Mouse (Mus musculus): ENCODE results near the gene Aunip. TPM values are rescaled to one million over a fixed set of nuclear protein-coding genes. Genes with fewer than 3 reads are reported as not detected.

Aunip gene
- polyA plus RNA-seq, 1 experiment from 2014 or later: 14.1 TPM

DNA sequence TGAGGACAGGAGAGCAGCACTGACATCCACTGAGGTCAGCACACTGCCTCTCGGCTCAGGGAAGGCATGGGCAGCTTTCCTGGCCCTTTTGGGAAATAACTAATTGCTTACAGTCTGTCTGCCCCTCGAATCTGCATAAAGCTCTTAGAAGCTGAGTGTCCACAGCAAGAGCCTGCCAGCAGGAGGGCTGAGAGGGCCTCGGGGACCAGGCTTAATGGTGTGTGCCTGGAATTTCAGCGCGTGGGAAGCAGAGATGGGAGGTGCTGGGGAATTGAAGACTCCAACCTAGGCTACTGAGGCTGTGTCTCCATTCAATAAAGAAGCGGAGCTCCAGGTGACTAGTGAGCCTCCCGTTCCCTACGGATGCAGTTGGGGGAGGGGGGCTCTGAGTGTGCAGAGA lies 36.6 kb upstream of the Aunip start:
- no peak overlapping the region for H3K4me2 ChIP-seq
- no peaks in the 10 kb centered on the region for H3K9me3 ChIP-seq
- no peak overlapping the region; the same call in 1 of the 2 replicates for H3K4me3 ChIP-seq (replicated peaks)
- no peak for ATAC-seq (ENCODE audit: low FRiP score)
- peak overlapping the region; percentile 65 for H3K27ac ChIP-seq
- H3K27me3 ChIP-seq: no peaks in the 10 kb centered on the region
- no peak overlapping the region for H3K9ac ChIP-seq
- peaks cover 68% of the 10 kb centered on the region for H3K36me3 ChIP-seq (replicated peaks)
- peaks cover 40% of the 10 kb centered on the region for H3K4me1 ChIP-seq
- WGBS: 53% methylated on average over 8 of the region's 8 CpGs

DNA sequence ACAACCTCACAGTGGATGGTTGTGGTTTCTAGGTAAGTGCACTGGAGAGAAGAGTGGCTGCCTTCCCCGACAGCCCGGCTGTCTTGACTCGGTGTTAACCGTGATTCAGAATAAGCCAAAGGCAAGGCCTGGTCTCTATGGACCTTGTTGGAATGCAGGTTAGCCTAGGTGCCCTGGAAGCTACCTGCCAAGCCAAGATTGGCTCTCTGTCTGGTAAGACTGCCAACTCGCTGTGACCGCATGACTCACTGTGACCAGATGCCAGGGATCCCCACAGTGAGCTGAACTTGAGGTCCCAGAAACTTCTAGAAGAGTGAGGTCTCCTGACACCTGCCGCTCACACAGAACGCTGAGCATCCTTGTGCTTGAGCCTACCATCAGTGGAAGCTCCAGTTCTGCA lies 33.9 kb upstream of the Aunip start:
- WGBS: 96% methylated on average over 8 of the region's 8 CpGs
- H3K27ac ChIP-seq: peak overlapping the region; percentile 51
- H3K27me3 ChIP-seq: no peaks in the 10 kb centered on the region
- peaks cover 31% of the 10 kb centered on the region for H3K4me1 ChIP-seq
- H3K9me3 ChIP-seq: no peaks in the 10 kb centered on the region
- H3K4me2 ChIP-seq: no peak overlapping the region
- no peak overlapping the region for H3K4me3 ChIP-seq (replicated peaks)
- no peak for ATAC-seq (ENCODE audit: low FRiP score)
- H3K36me3 ChIP-seq (replicated peaks): peaks cover 55% of the 10 kb centered on the region
- no peak overlapping the region for H3K9ac ChIP-seq

DNA sequence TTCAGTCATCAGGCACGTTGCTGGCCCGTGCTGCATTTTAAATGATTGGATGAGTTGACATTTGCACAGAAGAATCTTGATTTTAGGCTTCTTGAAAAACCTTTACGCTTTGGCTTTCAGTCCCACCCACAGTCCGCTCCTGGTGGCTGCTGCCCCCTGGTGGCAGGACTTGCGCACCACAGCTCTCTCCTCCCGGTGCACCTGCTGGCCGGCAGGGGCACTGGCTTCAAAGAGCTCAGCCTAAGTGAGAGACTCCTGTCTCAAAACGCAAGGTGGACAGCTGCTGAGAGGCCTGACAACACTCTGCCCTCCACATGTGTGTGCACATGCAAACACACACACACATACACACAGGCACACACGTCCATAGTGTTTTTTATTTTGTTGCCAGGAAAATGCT lies 32.8 kb upstream of the Aunip start:
- H3K27ac ChIP-seq: peak overlapping the region; percentile 51; the same call in 1 of the 2 replicates
- H3K9ac ChIP-seq: no peak overlapping the region
- H3K4me1 ChIP-seq: peaks cover 19% of the 10 kb centered on the region
- WGBS: 12% methylated on average over 9 of the region's 9 CpGs
- no peak overlapping the region for H3K4me2 ChIP-seq
- no peak overlapping the region for H3K4me3 ChIP-seq (replicated peaks)
- H3K36me3 ChIP-seq (replicated peaks): peaks cover 44% of the 10 kb centered on the region
- peaks cover 5% of the 10 kb centered on the region; the same call in 1 of the 2 replicates for H3K27me3 ChIP-seq
- peak; percentile 48 for ATAC-seq (ENCODE audit: low FRiP score)
- H3K9me3 ChIP-seq: no peaks in the 10 kb centered on the region

DNA sequence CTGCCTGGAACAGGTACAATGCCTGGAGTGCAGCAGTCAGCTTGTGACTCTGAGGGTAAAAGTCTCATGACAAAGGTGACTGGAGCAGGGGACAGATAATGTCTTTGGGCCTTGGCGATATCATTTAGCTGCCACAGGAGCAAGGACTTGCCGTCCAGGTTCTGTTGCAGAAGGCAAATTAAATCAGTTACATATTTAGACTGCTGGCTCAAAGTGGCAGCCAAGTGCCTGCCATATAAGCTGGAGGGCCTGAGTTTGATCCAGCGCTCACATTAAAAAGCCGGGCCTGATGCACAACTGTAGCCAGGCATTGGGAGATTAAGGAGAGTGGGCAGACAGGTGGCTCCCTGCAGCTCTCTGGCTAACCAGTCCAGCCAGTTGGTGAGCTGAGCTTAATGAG lies 31.0 kb upstream of the Aunip start:
- H3K4me1 ChIP-seq: peaks cover 9% of the 10 kb centered on the region
- H3K36me3 ChIP-seq (replicated peaks): peaks cover 30% of the 10 kb centered on the region
- peaks cover 5% of the 10 kb centered on the region; the same call in 1 of the 2 replicates for H3K27me3 ChIP-seq
- no peak for ATAC-seq (ENCODE audit: low FRiP score)
- no peak overlapping the region for H3K27ac ChIP-seq
- 89% methylated on average over 4 of the region's 4 CpGs for WGBS
- no peaks in the 10 kb centered on the region for H3K9me3 ChIP-seq
- no peak overlapping the region for H3K9ac ChIP-seq
- H3K4me3 ChIP-seq (replicated peaks): no peak overlapping the region
- no peak overlapping the region for H3K4me2 ChIP-seq

DNA sequence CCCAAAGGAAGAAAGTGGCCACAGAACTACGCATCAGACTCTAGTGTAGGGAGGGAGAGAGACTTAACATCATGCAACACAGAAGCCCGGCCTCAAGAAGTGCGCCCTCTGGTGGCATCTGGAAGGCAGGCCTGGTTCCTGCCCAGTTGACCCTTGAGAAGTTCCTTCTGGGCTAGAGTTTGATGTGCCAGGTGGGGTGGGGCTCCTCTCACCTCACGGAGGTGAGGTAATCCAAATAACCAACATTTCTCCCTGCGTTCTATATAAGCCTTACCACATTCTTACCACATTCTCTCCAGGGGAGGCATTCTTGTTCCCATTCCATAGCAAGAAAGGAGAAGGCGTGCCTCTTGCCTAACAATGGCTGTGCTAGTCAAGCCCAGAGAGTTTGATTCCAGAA lies 29.9 kb upstream of the Aunip start:
- Histone ChIP-seq H3K9ac (no peak overlapping the region), H3K36me3 (replicated peaks) (peaks cover 20% of the 10 kb centered on the region), H3K27ac (no peak overlapping the region), H3K27me3 (peaks cover 5% of the 10 kb centered on the region; the same call in 1 of the 2 replicates), H3K4me3 (replicated peaks) (no peak overlapping the region), H3K4me1 (peaks cover 9% of the 10 kb centered on the region), H3K4me2 (no peak overlapping the region), H3K9me3 (no peaks in the 10 kb centered on the region)
- 21% methylated on average over 6 of the region's 6 CpGs for WGBS
- ATAC-seq (ENCODE audit: low FRiP score): no peak

DNA sequence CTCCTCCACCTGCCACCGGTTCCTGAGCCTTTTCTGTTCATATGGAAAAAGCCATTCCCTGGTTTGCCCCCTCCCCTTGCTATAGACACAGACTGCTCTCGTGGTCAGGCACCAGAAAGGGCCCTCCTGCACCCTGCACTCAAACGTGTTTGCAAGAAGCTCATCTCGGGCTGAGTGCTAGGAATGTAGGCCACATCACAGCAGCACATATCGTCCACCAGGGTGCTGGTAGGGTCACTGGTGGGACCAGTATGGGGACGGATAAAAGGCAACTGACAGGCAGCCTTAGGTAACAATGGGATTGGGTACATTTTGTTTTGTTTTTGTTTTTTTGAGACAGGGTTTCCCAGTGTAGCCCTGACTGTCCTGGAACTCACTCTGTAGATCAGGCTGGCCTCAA lies 29.5 kb upstream of the Aunip start:
- no peak overlapping the region for H3K27ac ChIP-seq
- peaks cover 9% of the 10 kb centered on the region for H3K4me1 ChIP-seq
- no peak for ATAC-seq (ENCODE audit: low FRiP score)
- H3K4me3 ChIP-seq (replicated peaks): no peak overlapping the region
- H3K4me2 ChIP-seq: no peak overlapping the region
- H3K36me3 ChIP-seq (replicated peaks): peaks cover 16% of the 10 kb centered on the region
- H3K9me3 ChIP-seq: no peaks in the 10 kb centered on the region
- H3K9ac ChIP-seq: no peak overlapping the region
- 65% methylated on average over 6 of the region's 6 CpGs for WGBS
- H3K27me3 ChIP-seq: peaks cover 5% of the 10 kb centered on the region; the same call in 1 of the 2 replicates

DNA sequence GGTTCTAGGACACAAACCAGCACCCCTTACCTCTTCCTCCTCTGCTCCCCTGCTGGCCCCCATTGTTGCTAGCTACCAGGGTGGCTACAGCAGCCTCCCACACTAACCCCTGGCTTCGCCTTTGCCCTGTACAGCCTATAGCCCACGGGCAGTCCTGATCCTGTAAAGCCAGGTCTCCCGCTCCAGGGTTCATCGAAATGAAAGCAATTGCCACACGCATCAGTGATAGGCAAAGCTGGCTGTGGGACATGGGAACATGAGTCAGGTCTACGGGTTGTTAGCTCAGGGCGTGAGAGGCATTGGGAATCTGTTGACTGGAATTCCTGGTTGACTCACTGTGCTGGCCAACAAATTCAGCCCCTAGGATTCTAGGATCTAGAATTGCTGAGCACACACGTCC lies 28.4 kb upstream of the Aunip start:
- Histone ChIP-seq H3K9ac (no peak overlapping the region), H3K4me1 (peaks cover 9% of the 10 kb centered on the region), H3K27ac (no peak overlapping the region), H3K36me3 (replicated peaks) (peaks cover 4% of the 10 kb centered on the region; the same call in 1 of the 2 replicates), H3K9me3 (no peaks in the 10 kb centered on the region), H3K27me3 (peaks cover 5% of the 10 kb centered on the region; the same call in 1 of the 2 replicates), H3K4me3 (replicated peaks) (no peak overlapping the region), H3K4me2 (no peak overlapping the region)
- 87% methylated on average over 8 of the region's 8 CpGs for WGBS
- no peak for ATAC-seq (ENCODE audit: low FRiP score)

DNA sequence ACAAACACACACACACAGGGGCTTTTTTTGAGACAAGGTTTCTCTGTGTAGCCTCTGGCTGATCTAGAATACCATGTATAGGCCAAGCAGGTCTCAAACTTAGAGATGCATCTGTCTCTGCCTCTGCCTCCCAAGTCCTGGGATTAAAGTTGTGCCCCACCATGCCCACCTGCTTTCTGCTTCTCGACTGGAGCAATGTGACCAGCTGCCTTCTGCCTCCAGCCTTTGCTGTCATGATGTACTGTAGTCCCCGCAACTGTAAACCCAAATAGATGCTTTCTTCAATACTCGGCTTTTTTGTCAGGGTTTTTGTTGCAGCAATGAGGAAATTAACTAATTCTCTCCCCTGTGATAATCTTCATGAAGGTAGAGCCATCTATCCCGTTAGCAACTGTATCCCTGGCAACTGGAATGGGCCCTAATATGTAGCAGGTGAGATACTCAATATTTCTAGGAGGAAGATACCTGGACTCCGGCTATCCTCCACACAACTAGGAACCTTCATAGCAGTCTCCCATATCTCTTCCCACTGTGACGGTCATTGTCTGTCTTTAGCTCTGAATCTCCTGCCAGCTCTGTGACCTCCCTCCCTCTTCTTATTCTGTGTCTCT lies 27.6 kb upstream of the Aunip start:
- no peak overlapping the region for H3K27ac ChIP-seq
- 65% methylated on average over 6 of the region's 6 CpGs for WGBS

DNA sequence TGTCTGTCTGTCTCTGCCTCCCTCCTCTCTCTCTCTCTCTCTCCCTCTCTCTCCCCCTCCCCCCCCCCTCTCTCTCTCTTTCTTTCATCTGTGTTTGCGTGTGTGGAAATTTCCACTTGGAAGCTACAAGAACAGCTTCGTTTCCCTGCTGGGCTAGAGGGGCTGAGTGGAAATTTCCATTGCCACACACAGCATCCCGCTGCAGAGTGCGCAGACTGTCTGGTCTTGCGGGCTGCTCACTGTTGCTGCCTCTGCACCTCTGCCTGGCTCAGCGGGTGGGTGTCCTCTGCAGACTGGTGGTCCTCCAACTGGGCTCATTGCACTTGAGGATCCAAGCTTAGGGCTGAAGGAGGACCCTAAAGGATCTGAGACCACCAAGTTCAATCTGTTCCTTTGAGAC lies 27.1 kb upstream of the Aunip start:
- Histone ChIP-seq H3K27me3 (peaks cover 5% of the 10 kb centered on the region; the same call in 1 of the 2 replicates), H3K27ac (no peak overlapping the region), H3K9me3 (no peaks in the 10 kb centered on the region), H3K4me2 (no peak overlapping the region), H3K4me3 (replicated peaks) (no peak overlapping the region), H3K9ac (no peak overlapping the region), H3K36me3 (replicated peaks) (no peaks in the 10 kb centered on the region), H3K4me1 (peaks cover 2% of the 10 kb centered on the region; the same call in 1 of the 2 replicates)
- WGBS: 62% methylated on average over 6 of the region's 6 CpGs
- no peak for ATAC-seq (ENCODE audit: low FRiP score)

More for the DNA sequence above, 27.6 kb upstream of the Aunip start:
- Histone ChIP-seq H3K27me3 (peaks cover 5% of the 10 kb centered on the region; the same call in 1 of the 2 replicates), H3K36me3 (replicated peaks) (no peaks in the 10 kb centered on the region), H3K9me3 (no peaks in the 10 kb centered on the region), H3K9ac (no peak overlapping the region), H3K4me2 (no peak overlapping the region), H3K4me3 (replicated peaks) (no peak overlapping the region), H3K4me1 (peaks cover 7% of the 10 kb centered on the region)
- ATAC-seq (ENCODE audit: low FRiP score): no peak

DNA sequence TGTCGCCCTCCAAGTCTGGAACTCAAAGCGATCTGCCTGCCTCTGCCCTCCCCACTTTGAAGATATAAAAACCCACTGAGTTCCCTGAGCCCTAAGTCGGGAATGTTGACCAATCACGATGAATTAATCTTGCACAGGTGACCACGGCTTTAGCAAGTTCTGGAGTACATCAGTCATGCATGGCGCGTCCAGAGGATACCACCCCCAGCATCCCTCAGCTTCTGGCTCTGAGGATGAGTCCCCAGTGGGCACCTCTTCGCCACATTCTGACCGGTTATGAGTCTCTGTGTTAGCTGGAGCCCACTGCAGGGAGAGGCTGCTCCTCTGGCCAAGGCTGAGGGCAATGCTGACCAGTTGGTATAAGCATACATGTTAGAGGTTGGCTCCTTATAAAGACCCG lies 26.6 kb upstream of the Aunip start:
- H3K4me2 ChIP-seq: no peak overlapping the region
- H3K4me3 ChIP-seq (replicated peaks): no peak overlapping the region
- H3K9ac ChIP-seq: no peak overlapping the region
- H3K27me3 ChIP-seq: peaks cover 5% of the 10 kb centered on the region; the same call in 1 of the 2 replicates
- no peaks in the 10 kb centered on the region for H3K4me1 ChIP-seq
- H3K9me3 ChIP-seq: no peaks in the 10 kb centered on the region
- no peaks in the 10 kb centered on the region for H3K36me3 ChIP-seq (replicated peaks)
- WGBS: 88% methylated on average over 10 of the region's 10 CpGs
- no peak overlapping the region for H3K27ac ChIP-seq
- no peak for ATAC-seq (ENCODE audit: low FRiP score)

DNA sequence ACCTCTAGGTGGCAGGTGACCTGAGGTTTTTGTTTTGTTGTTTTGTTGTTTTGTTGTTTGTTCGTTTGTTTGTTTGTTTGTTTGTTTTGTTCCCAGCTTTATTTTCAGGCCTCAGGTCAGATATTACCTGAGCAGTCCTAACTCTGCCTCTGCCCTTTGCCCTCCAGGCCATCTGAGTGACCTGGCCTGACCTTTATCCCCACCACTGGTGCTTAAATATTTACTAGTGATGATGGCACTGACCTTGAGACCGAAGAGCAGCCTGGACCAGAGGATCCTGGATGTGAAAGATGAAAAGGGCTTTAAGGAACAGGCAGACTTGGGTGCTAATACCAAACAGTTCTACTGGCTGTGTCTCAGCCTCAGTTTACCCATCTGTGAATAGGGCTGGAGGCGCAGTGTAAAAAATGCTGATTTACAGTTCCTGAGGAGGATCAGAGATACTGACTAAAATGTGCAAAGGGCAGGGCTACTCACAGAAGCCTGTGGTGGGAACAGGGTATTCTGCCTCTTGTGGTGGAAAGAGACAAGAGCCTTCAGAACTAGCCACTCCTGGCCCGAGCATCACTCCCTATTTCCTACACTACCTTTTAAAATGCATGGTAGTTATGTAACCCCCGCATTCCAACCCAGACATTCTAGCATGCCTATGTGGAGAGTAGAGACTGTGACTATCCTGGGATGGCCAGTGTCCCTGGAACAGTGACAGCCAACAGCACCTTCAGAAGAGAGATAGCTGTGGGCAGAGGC lies 25.5 kb upstream of the Aunip start:
- Histone ChIP-seq H3K9ac (no peak overlapping the region), H3K4me2 (no peak overlapping the region), H3K36me3 (replicated peaks) (no peaks in the 10 kb centered on the region), H3K27me3 (peaks cover 5% of the 10 kb centered on the region; the same call in 1 of the 2 replicates), H3K4me1 (no peaks in the 10 kb centered on the region), H3K4me3 (replicated peaks) (no peak overlapping the region), H3K27ac (no peak overlapping the region), H3K9me3 (no peaks in the 10 kb centered on the region)
- no peak for ATAC-seq (ENCODE audit: low FRiP score)
- WGBS: 92% methylated on average over 5 of the region's 5 CpGs

DNA sequence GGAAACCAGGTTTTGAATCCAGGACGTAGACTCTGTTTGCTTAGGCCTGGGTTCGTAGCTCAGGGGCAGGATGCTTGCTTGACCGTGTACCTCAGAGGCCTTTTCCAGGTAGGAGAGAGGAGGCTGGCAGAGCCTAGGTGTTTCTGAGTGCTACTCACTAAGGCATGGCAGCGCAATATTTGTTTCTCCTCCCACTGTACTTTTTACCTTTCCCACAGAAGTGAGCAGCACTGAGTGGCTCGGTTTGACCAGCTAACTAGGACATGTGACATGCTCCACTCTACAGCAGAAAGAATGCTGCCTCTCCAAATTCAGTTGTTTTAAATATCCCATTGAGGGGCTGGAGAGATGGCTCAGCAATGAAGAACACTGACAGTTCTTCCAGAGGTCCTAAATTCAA lies 22.6 kb upstream of the Aunip start:
- Histone ChIP-seq H3K27me3 (no peaks in the 10 kb centered on the region), H3K4me3 (replicated peaks) (no peak overlapping the region), H3K27ac (no peak overlapping the region), H3K36me3 (replicated peaks) (no peaks in the 10 kb centered on the region), H3K4me2 (no peak overlapping the region), H3K9ac (no peak overlapping the region), H3K4me1 (no peaks in the 10 kb centered on the region; the same call in 1 of the 2 replicates), H3K9me3 (no peaks in the 10 kb centered on the region)
- no peak for ATAC-seq (ENCODE audit: low FRiP score)
- WGBS: 92% methylated on average over 5 of the region's 5 CpGs

Data from forebrain, embryonic 12.5 days (tissue).